Mouse (Mus musculus): Measurements from ENCODE around the gene Scn3a. TPM values are rescaled to one million over a fixed set of nuclear protein-coding genes. Genes with fewer than 3 reads are reported as not detected.
A peak's percentile ranks its signal among the peaks of the same experiment; 100 is the strongest.
"Not testable (repeated sequence)": the region's sequence is repeated elsewhere in the genome, so short reads cannot be mapped to it uniquely, and the experiment has no call there.

Scn3a gene
- total RNA-seq, 2 experiments from 2014 or later: 31.4 to 31.8 TPM

DNA sequence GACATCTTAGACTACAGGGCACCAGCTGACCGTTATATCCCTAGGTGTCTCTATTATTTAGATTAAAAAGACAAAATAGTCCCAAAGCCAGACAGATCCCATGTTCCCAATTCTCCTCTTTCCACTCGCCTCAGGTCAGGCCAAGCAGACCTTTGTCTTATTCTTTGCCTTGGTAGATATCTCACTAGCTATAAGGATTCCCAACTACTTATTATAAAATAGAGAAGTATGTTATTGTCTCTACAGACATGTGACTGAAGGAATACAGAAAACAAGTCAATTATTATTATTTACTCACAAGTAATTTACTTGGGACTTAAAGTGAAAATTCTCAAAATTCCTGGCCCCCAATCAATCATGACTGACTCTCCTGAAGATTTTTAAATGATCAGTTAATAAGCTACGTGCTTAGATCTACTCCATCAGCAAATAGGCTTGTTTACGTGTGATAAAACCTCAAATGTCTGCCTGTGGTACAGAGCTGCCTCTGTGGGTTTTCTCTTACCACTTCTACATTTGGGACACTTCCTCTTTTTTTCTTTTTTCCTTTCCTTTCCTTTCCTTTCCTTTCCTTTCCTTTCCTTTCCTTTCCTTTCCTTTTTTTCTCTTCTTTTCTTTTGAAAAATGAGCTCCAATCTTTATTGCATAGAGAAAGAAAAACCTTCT is 86.3 kb downstream of the Scn3a start:
- DNase-seq (ENCODE audit: extremely low spot score in 1 of 2, low spot score in 2 of 2): no peak
- no peak for TF ChIP-seq CTCF (IDR thresholded peaks at IDR 0.05)
- Histone ChIP-seq H3K27ac (no peak overlapping the region), H3K4me3 (no peak overlapping the region)
- intact Hi-C loops (cut with DNase I): no loop called here

DNA sequence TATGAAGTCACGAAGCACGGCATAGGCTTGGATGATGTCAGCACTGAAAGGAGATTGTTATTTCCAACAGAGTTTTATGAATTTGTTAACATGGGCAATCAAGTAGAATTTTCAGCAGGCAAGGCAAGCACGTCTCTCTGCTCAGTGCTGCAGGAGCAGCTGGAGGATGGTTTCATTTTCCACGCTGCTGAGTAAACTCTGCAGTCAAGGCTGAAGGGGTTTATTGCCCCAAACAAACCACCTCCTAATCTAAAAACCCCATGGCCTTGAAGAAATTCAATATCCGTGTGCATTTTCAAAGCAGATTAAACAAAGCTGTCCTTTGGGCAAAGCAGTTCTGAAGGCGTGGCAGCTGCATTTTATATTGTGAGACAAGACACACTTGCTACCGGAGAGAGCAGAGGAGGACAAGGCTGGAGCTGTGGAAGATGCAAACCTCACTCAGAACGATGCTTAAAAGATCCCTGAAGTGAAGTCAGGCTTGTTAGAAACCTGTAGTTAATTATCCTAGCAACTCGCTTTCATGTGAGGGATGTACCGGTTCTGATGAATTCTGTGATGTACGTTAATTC is 96.0 kb downstream of the Scn3a start:
- no peak for TF ChIP-seq CTCF (IDR thresholded peaks at IDR 0.05)
- Histone ChIP-seq H3K27ac (peak overlapping the region; percentile 48), H3K4me3 (peak overlapping the region; percentile 30)
- intact Hi-C loops (cut with DNase I): loop anchor here (1.0 kb wide), 1 partner anchor 57 kb away; no protein-coding TSS in a partner anchor
- no peak for DNase-seq (ENCODE audit: extremely low spot score in 1 of 2, low spot score in 2 of 2)

DNA sequence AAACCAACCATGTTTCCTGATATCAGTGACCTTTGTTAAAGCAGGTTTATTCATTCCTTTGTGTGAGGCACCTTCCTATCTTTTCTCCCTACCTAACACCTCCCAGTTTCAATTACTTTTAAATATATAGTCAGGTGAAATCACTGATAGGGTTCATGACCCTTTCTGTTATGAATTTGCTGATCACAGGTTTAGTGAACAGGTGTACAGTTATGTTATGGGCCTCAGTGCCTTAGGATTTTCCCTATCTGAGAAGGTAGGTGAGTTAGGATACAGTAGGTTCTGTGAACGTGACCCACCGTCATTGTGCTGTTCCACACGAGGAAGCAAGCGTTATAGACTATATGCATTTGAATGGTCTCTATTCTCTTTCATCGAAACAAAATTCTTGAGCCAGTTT is 101.7 kb downstream of the Scn3a start:
- no peak for DNase-seq (ENCODE audit: extremely low spot score in 1 of 2, low spot score in 2 of 2)
- Histone ChIP-seq H3K27ac (no peak overlapping the region), H3K4me3 (no peak overlapping the region)
- no peak for TF ChIP-seq CTCF (IDR thresholded peaks at IDR 0.05)
- intact Hi-C loops (cut with DNase I): no loop called here

DNA sequence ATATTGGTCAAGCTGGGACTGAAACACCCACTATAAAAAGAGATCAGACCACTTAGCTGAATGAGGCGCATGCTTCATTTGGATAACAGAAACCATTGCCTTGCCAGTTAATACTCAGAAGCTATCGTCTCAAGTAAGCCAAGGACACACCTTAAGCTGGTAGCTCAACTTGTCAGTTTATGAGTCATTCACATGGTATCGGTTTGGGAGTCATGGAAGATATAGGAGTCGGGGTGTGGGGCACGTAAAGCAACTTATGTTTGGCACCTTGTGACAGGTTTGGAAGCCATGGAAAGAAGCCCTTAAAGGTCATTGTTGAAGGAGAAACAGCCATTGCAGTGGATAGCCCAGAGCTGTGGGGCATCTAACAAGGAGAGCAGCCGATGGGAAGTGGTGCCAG is 113.7 kb downstream of the Scn3a start:
- Histone ChIP-seq H3K27ac (no peak overlapping the region), H3K4me3 (no peak overlapping the region)
- no peak for DNase-seq (ENCODE audit: extremely low spot score in 1 of 2, low spot score in 2 of 2)
- TF ChIP-seq CTCF (IDR thresholded peaks at IDR 0.05): no peak
- intact Hi-C loops (cut with DNase I): no loop called here

DNA sequence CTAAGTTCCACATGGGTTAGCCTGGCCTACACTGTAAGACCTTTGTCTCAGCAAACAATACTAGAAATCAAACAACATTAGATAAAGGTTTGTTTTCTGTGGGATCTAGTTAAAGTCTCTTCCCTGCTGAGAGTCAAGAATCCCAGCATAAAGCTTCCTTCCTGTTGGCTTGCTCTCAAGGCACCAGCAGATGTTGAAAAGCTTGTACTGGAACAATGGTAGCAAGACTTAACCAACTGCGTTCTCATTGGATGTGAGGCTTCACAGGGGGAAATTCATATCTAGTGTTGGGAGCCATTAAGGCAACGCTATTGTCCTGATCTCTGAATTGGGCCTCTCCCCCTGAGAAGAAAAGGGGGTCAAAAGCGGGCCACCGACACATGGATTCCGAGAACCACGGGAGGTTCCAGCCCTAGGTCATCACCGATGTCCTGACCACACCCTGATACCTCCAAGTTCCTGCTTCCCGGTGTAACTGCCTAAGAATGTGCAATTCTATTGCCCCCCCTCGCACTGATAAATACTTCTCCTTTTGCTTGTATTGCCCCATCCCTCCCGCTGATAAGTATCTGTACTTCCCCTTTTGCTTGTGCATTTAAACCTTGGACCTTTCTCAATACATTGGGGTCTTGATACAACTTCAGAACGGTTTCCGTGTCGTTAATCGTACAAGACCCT is 115.9 kb downstream of the Scn3a start:
- H3K4me3 ChIP-seq; H3K27ac ChIP-seq; DNase-seq (ENCODE audit: extremely low spot score in 1 of 2, low spot score in 2 of 2); intact Hi-C loops (cut with DNase I): not testable (repeated sequence)

DNA sequence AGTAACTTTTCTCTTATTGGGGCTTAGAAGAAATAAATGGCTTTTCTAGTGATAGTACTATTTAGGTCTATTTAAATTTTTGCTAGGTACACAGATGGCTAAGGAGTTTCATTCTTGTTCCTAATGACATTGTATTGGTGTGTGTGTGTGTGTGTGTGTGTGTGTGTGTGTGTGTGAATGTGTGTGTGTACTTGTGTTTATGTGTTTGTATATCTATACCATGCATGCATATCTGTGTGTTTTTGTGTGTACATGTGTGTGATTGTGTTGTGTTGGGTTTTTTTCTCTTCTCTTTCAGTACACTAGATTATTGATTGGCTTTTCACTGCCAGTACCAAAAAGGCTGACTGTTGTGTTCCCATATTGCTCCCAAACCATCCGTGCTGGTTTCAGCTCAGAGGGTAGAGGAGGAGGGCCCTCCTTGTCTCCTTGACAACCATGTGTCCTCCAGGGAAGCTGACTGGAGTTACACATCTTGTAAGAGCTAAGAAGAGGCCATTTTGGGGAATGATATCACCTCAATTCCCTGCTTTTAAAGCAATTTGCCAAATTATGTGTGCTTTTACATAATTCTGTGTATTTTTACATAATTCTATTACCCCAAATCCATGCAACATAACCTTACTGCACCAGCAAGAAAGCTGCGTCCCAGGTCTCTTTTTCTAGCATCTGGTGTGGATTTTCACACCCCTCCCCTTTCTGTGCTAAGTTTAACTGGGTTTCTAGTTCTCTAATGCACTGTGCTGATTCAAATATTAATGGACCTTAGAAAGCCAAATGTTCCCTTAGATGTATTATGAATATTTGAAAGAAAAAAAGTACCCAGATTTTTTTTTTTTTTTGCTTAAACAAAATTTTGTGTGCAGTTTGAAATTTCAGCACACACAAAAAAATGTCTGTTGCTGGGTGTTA is 116.7 kb downstream of the Scn3a start:
- no peak overlapping the region for H3K4me3 ChIP-seq
- no peak overlapping the region for H3K27ac ChIP-seq
- DNase-seq (ENCODE audit: extremely low spot score in 1 of 2, low spot score in 2 of 2): no peak
- intact Hi-C loops (cut with DNase I): no loop called here
- TF ChIP-seq CTCF (IDR thresholded peaks at IDR 0.05): no peak

DNA sequence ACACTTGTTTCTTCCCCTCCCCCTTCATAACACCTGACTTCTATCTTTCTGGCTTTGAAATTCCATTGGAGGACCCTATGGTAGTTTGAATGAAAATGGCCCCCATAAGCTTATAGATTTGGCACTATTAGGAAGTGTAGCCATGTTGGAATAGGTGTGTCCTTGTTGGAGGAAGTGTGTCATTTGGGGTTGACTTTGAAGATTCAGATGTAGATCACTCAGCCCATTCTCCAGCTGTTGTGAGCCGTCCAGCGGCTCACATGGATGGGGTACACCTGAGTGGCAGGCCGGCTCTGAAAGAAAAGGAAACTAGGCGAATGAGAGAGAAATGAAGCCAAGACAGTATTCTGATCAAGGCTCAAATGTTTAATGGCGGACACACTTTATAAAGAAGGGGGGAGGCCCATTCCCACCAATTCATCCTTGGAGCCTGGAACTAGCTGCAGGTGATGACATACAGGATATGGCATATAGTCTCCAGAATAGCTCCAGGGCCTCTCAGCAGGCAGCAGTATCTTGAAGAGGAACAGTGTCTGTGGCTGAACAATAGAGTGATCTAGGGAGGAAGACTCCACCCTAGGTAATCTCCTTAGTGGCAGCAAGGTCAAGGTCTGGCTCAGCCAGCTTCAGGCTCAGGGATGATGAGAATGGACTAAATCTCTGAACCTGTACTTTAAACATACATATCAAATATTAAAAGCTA is 118.2 kb downstream of the Scn3a start:
- TF ChIP-seq CTCF (IDR thresholded peaks at IDR 0.05): no peak
- intact Hi-C loops (cut with DNase I): no loop called here
- Histone ChIP-seq H3K27ac (no peak overlapping the region), H3K4me3 (no peak overlapping the region)
- no peak for DNase-seq (ENCODE audit: extremely low spot score in 1 of 2, low spot score in 2 of 2)

DNA sequence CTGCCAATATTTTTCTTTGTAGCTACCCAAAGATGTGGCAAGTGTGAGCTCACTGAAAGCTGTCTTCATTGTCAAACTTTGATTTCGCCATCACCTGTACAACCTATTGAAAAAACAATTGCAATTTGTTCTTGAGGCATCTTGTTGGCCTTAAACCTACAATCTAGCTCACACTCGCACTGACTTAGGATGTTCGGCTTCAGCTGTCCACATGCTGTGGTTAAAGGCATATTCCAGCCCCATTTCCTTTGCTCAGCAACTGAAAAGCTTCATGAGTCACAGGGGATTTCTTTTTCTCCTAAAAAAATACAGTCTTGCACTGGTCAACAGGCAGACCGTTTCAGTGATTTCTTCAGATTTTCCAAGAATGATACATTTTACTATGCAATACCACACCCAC is 124.3 kb downstream of the Scn3a start:
- no peak for TF ChIP-seq CTCF (IDR thresholded peaks at IDR 0.05)
- intact Hi-C loops (cut with DNase I): no loop called here

DNA sequence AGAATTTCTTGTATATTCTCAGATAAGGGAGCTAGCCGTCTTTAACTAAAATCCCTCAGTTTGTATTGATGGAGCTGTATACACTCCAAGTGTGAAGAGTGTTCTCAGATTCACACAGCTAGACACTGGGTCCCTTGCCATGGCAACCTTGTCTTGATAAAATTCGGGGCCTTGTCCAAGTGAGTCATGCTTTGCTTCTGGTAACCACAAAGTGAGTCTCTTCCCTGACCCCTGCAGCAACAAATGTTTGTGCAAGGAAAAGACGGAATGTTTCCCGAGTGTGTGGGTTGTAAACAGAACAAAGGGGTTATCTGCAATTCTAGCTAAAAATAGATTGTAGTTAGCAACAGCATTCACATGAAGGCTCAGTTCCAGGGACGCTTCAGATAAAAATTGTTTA is 125.9 kb downstream of the Scn3a start:
- DNase-seq (ENCODE audit: extremely low spot score in 1 of 2, low spot score in 2 of 2): peak in 1 of 2 experiments; percentile 16
- TF ChIP-seq CTCF (IDR thresholded peaks at IDR 0.05): no peak
- Histone ChIP-seq H3K4me3 (no peak overlapping the region), H3K27ac (no peak overlapping the region)
- intact Hi-C loops (cut with DNase I): no loop called here

More for the DNA sequence above, 124.3 kb downstream of the Scn3a start:
- DNase-seq (ENCODE audit: extremely low spot score in 1 of 2, low spot score in 2 of 2): no peak
- Histone ChIP-seq H3K27ac (no peak overlapping the region), H3K4me3 (no peak overlapping the region)

DNA sequence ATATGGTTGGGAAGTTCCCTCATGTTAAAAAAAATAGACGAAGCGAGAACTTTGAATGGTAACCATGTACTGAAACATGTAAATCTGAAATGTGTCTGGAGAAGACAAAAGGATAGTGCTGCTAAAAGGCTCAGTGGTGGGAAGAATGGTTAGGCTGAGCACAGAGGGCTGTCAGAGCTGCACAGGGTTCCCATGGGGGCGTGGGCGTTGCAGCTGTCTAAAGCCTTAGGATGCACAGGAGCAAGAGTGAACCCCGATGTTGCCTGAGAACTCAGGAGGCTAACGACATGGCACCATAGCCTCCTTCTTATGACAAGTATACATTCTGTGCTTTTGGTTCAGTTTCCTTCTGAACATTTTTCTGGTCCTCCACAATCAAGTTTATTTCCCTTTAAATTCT is 126.3 kb downstream of the Scn3a start:
- intact Hi-C loops (cut with DNase I): no loop called here
- no peak overlapping the region for H3K4me3 ChIP-seq
- TF ChIP-seq CTCF (IDR thresholded peaks at IDR 0.05): no peak
- no peak for DNase-seq (ENCODE audit: extremely low spot score in 1 of 2, low spot score in 2 of 2)
- H3K27ac ChIP-seq: no peak overlapping the region

DNA sequence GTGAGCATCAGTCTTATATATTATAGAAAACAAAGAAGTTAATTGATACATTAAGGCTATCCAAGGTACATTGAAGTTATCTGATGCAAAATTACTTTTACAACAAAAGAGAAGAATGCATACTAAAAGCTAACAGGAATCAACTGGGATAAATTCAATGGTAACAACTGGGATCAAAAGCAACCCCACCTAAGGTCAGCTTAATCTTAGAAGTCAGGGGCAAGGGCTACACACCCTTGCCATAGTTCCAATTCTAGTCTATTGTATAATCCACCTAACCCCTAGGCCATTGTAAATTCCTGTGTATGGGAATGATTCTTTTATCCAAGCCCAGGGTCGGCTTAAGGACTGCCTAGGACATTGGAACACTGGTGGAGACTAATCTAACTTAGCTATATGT is 130.5 kb downstream of the Scn3a start:
- TF ChIP-seq CTCF (IDR thresholded peaks at IDR 0.05): no peak
- H3K27ac ChIP-seq: no peak overlapping the region
- intact Hi-C loops (cut with DNase I): no loop called here
- no peak overlapping the region for H3K4me3 ChIP-seq
- no peak for DNase-seq (ENCODE audit: extremely low spot score in 1 of 2, low spot score in 2 of 2)

All from left cerebral cortex, adult 2 months (tissue).